Mouse (Mus musculus) frontal cortex, postnatal 14 days (tissue): ENCODE measurements around the gene Tsnaxip1.
A peak's percentile ranks its signal among the peaks of the same experiment; 100 is the strongest.
"Not testable (repeated sequence)": the region's sequence is repeated elsewhere in the genome, so short reads cannot be mapped to it uniquely, and the experiment has no call there.

Experiments used
- DNase-seq, 2 experiments: peaks; one replicate each; pipeline ENCODE4 v3.0.0; 2022; ENCODE audit warnings: low spot score in 2 of 2

Gene Tsnaxip1

GRCm38 (mm10) chr8:105813241-105813640 is 14.3 kb upstream of the Tsnaxip1 start:
- no peak for DNase-seq

GRCm38 (mm10) chr8:105819659-105820058 is 7.9 kb upstream of the Tsnaxip1 start:
- DNase-seq, result no peak

- DNase-seq, result no peak
Observed at GRCm38 (mm10) chr8:105820925-105821324, 6.6 kb upstream of the Tsnaxip1 start.

- DNase-seq, result no peak
Observed at GRCm38 (mm10) chr8:105825506-105825905, 2.0 kb upstream of the Tsnaxip1 start.

GRCm38 (mm10) chr8:105826379-105826778 is 1.2 kb upstream of the Tsnaxip1 start:
- DNase-seq, result no peak

- DNase-seq, result not testable (repeated sequence)
Observed at GRCm38 (mm10) chr8:105833740-105834139, 6.2 kb downstream of the Tsnaxip1 start.

GRCm38 (mm10) chr8:105835318-105835717 is 7.8 kb downstream of the Tsnaxip1 start:
- peak; percentile 40 to 54 for DNase-seq

- no peak for DNase-seq
Observed at GRCm38 (mm10) chr8:105836991-105837390, 9.5 kb downstream of the Tsnaxip1 start.

- DNase-seq, result no peak
Observed at GRCm38 (mm10) chr8:105839209-105839608, 11.7 kb downstream of the Tsnaxip1 start.

GRCm38 (mm10) chr8:105846678-105847077 is 19.1 kb downstream of the Tsnaxip1 start:
- no peak for DNase-seq

GRCm38 (mm10) chr8:105850014-105850413 is 22.5 kb downstream of the Tsnaxip1 start:
- no peak for DNase-seq

GRCm38 (mm10) chr8:105850611-105851010 is 23.1 kb downstream of the Tsnaxip1 start:
- DNase-seq, result no peak

GRCm38 (mm10) chr8:105851651-105852143 is 24.2 kb downstream of the Tsnaxip1 start:
- peak; percentile 86 to 89 for DNase-seq

- no peak for DNase-seq
Observed at GRCm38 (mm10) chr8:105852146-105852729, 24.7 kb downstream of the Tsnaxip1 start.

- DNase-seq, result no peak
Observed at GRCm38 (mm10) chr8:105853178-105853577, 25.6 kb downstream of the Tsnaxip1 start, which contains the start of gene Cenpt. TSS of gene Cenpt (minus strand) at chr8:105853278.

GRCm38 (mm10) chr8:105854303-105854702 is 26.8 kb downstream of the Tsnaxip1 start:
- DNase-seq, result no peak

- DNase-seq, result peak; percentile 85 to 86
Observed at GRCm38 (mm10) chr8:105854715-105855216, 27.2 kb downstream of the Tsnaxip1 start, which contains the start of gene Thap11. TSS of gene Thap11 (plus strand) at chr8:105855132.

GRCm38 (mm10) chr8:105855248-105856167 is 28.0 kb downstream of the Tsnaxip1 start:
- DNase-seq, result peak; percentile 39 to 58

GRCm38 (mm10) chr8:105856168-105856835 is 28.8 kb downstream of the Tsnaxip1 start:
- no peak for DNase-seq

- DNase-seq, result no peak
Observed at GRCm38 (mm10) chr8:105858495-105858894, 31.0 kb downstream of the Tsnaxip1 start.

- no peak for DNase-seq
Observed at GRCm38 (mm10) chr8:105859314-105859713, 31.8 kb downstream of the Tsnaxip1 start.
